Mouse (Mus musculus): ENCODE measurements around the gene Gm5485.

The Gm5485 gene

GRCm38 (mm10) chr16:48412246-48412645 lies at the start of gene Gm5485:
Gene Gm5485 (minus strand): TSS chr16:48412416.
- no peak for DNase-seq

GRCm38 (mm10) chr16:48453264-48453663 lies 41.0 kb upstream of the Gm5485 start:
- DNase-seq = no peak

- DNase-seq = no peak
Observed at GRCm38 (mm10) chr16:48446161-48446925, 34.1 kb upstream of the Gm5485 start.

GRCm38 (mm10) chr16:48444589-48444988 lies 32.4 kb upstream of the Gm5485 start:
- DNase-seq = no peak

GRCm38 (mm10) chr16:48437476-48437875 lies 25.3 kb upstream of the Gm5485 start:
- DNase-seq = no peak

- DNase-seq = no peak
Observed at GRCm38 (mm10) chr16:48435454-48435853, 23.2 kb upstream of the Gm5485 start.

GRCm38 (mm10) chr16:48431027-48431426 lies 18.8 kb upstream of the Gm5485 start, which contains the start of gene Morc1:
Gene Morc1 (plus strand): TSS chr16:48431237.
- no peak for DNase-seq

GRCm38 (mm10) chr16:48429427-48429826 lies 17.2 kb upstream of the Gm5485 start:
- no peak for DNase-seq

GRCm38 (mm10) chr16:48424069-48424468 lies 11.9 kb upstream of the Gm5485 start:
- DNase-seq = no peak

GRCm38 (mm10) chr16:48422501-48422900 lies 10.3 kb upstream of the Gm5485 start:
- no peak for DNase-seq

GRCm38 (mm10) chr16:48419035-48419434 lies 6.8 kb upstream of the Gm5485 start:
- no peak for DNase-seq

- no peak for DNase-seq
Observed at GRCm38 (mm10) chr16:48418557-48418956, 6.3 kb upstream of the Gm5485 start.

- no peak for DNase-seq
Observed at GRCm38 (mm10) chr16:48410125-48410524, 2.1 kb downstream of the Gm5485 start.

- DNase-seq = no peak
Observed at GRCm38 (mm10) chr16:48409580-48409979, 2.6 kb downstream of the Gm5485 start.

- no peak for DNase-seq
Observed at GRCm38 (mm10) chr16:48405674-48406403, 6.4 kb downstream of the Gm5485 start.

GRCm38 (mm10) chr16:48404009-48404408 lies 8.2 kb downstream of the Gm5485 start:
- DNase-seq = no peak

GRCm38 (mm10) chr16:48403423-48403822 lies 8.8 kb downstream of the Gm5485 start:
- no peak for DNase-seq

- DNase-seq = no peak
Observed at GRCm38 (mm10) chr16:48402963-48403362, 9.3 kb downstream of the Gm5485 start.

- DNase-seq = no peak
Observed at GRCm38 (mm10) chr16:48395278-48395677, 16.9 kb downstream of the Gm5485 start.

GRCm38 (mm10) chr16:48386982-48387381 lies 25.2 kb downstream of the Gm5485 start:
- no peak for DNase-seq

- no peak for DNase-seq
Observed at GRCm38 (mm10) chr16:48383582-48384257, 28.5 kb downstream of the Gm5485 start.

- no peak for DNase-seq
Observed at GRCm38 (mm10) chr16:48373711-48374485, 38.3 kb downstream of the Gm5485 start.

GRCm38 (mm10) chr16:48372461-48372860 lies 39.8 kb downstream of the Gm5485 start:
- DNase-seq = no peak

Data from right cerebral cortex, postnatal 25 days (tissue).